Mouse (Mus musculus) right cerebral cortex, postnatal 4 days (tissue): ENCODE measurements around the gene Sdf2l1.
"Not testable (repeated sequence)": the region's sequence is repeated elsewhere in the genome, so short reads cannot be mapped to it uniquely, and the experiment has no call there.

Experiments
- DNase-seq: peaks from one replicate; pipeline ENCODE4 v3.0.0-alpha.2; 2022

Sdf2l1 gene

GRCm38 (mm10) chr16:17132089-17132905 is at the start of gene Sdf2l1:
Gene Sdf2l1, minus strand, starts transcription at chr16:17132383.
- DNase-seq, result peak; percentile 98

- no peak for DNase-seq
Measured at GRCm38 (mm10) chr16:17181382-17181781, 49.2 kb upstream of the Sdf2l1 start.

GRCm38 (mm10) chr16:17179706-17180105 is 47.5 kb upstream of the Sdf2l1 start:
- DNase-seq, result no peak

- DNase-seq, result no peak
Measured at GRCm38 (mm10) chr16:17177623-17178170, 45.5 kb upstream of the Sdf2l1 start.

GRCm38 (mm10) chr16:17175765-17176164 is 43.6 kb upstream of the Sdf2l1 start:
- no peak for DNase-seq

GRCm38 (mm10) chr16:17168049-17168448 is 35.9 kb upstream of the Sdf2l1 start:
- no peak for DNase-seq

GRCm38 (mm10) chr16:17167179-17167578 is 35.0 kb upstream of the Sdf2l1 start:
- no peak for DNase-seq

GRCm38 (mm10) chr16:17165478-17165877 is 33.3 kb upstream of the Sdf2l1 start:
- not testable (repeated sequence) for DNase-seq

GRCm38 (mm10) chr16:17154346-17154745 is 22.2 kb upstream of the Sdf2l1 start:
- DNase-seq, result no peak

GRCm38 (mm10) chr16:17151874-17152273 is 19.7 kb upstream of the Sdf2l1 start:
- no peak for DNase-seq

- DNase-seq, result no peak
Measured at GRCm38 (mm10) chr16:17150520-17151258, 18.5 kb upstream of the Sdf2l1 start.

- DNase-seq, result peak; percentile 29
Measured at GRCm38 (mm10) chr16:17148084-17148483, 15.9 kb upstream of the Sdf2l1 start.

- DNase-seq, result peak; percentile 42
Measured at GRCm38 (mm10) chr16:17147391-17147929, 15.3 kb upstream of the Sdf2l1 start.

- peak; percentile 80 for DNase-seq
Measured at GRCm38 (mm10) chr16:17146772-17147235, 14.6 kb upstream of the Sdf2l1 start, which contains the start of gene Ccdc116. Gene Ccdc116, minus strand, starts transcription at chr16:17147229.

- no peak for DNase-seq
Measured at GRCm38 (mm10) chr16:17144339-17144738, 12.2 kb upstream of the Sdf2l1 start, which contains the start of gene Ydjc. Gene Ydjc, plus strand, starts transcription at chr16:17144621.

- no peak for DNase-seq
Measured at GRCm38 (mm10) chr16:17137355-17137754, 5.2 kb upstream of the Sdf2l1 start.

- DNase-seq, result no peak
Measured at GRCm38 (mm10) chr16:17132906-17133200, 670 bp upstream of the Sdf2l1 start.

GRCm38 (mm10) chr16:17131191-17132088 is 743 bp downstream of the Sdf2l1 start:
- no peak for DNase-seq

- DNase-seq, result no peak
Measured at GRCm38 (mm10) chr16:17127292-17127691, 4.9 kb downstream of the Sdf2l1 start.

GRCm38 (mm10) chr16:17124871-17125520 is 7.2 kb downstream of the Sdf2l1 start, which contains the start of gene 2610318N02Rik:
Gene 2610318N02Rik, minus strand, starts transcription at chr16:17125167.
- peak; percentile 73 for DNase-seq

- no peak for DNase-seq
Measured at GRCm38 (mm10) chr16:17124119-17124870, 7.9 kb downstream of the Sdf2l1 start.
